ENCODE assay signal across 19 mouse cellular contexts in genomic region chr12:25430911-25431310, GRCm38 (mm10).
DNase-seq lines count a peak whose midpoint lies in the region; ATAC-seq and TF ChIP-seq lines count a peak whose summit lies in the region.
"Had no signal": no experiment of that assay in that cellular context is flagged by ENCODE, and none has a peak within 500 bp of the region (broad histone marks: within the 10 kb centered on the region; RNA-seq: fewer than 3 reads in every experiment).

No protein-coding gene starts in this region.

- no peak overlapping the region for H3K4me2 ChIP-seq in midbrain, embryonic 11.5 days
- H3K4me2 ChIP-seq in kidney, embryonic 16.5 days (replicated peaks; ENCODE audit: low read depth, low read length) = no peak overlapping the region
- H3K4me2 ChIP-seq: forebrain, embryonic 13.5 days; heart, embryonic 15.5 days; hindbrain, embryonic 12.5 days; liver, embryonic 13.5 days had no signal

- H3K4me3 ChIP-seq in midbrain, embryonic 11.5 days (ENCODE audit: low read depth, low read length) = no peak overlapping the region
- no peak overlapping the region for H3K4me3 ChIP-seq in midbrain, embryonic 10.5 days
- H3K4me3 ChIP-seq in thymus, adult 2 months (ENCODE audit: control insufficient read depth, insufficient read depth, low read length) = no peak overlapping the region
- H3K4me3 ChIP-seq in kidney, embryonic 16.5 days (ENCODE audit: low read length) = no peak overlapping the region
- H3K4me3 ChIP-seq: embryonic facial prominence, embryonic 10.5 days; forebrain, embryonic 13.5 days; heart, embryonic 15.5 days; hindbrain, embryonic 12.5 days; left cerebral cortex, adult 2 months; liver, embryonic 13.5 days had no signal

- no peaks in the 10 kb centered on the region for H3K27me3 ChIP-seq in midbrain, embryonic 11.5 days (ENCODE audit: control insufficient read depth, insufficient read depth, low read length)
- no peaks in the 10 kb centered on the region for H3K27me3 ChIP-seq in midbrain, embryonic 10.5 days (ENCODE audit: low read depth, poor library complexity, severe bottlenecking)
- H3K27me3 ChIP-seq in thymus, adult 2 months (ENCODE audit: control insufficient read depth, insufficient read depth, low read length) = no peaks in the 10 kb centered on the region
- H3K27me3 ChIP-seq in kidney, embryonic 16.5 days (ENCODE audit: insufficient read depth, low read length) = no peaks in the 10 kb centered on the region
- H3K27me3 ChIP-seq: forebrain, embryonic 13.5 days; heart, embryonic 15.5 days; hindbrain, embryonic 12.5 days; liver, embryonic 13.5 days had no signal

- 90% methylated on average over 4 of the region's 4 CpGs for WGBS in midbrain, embryonic 11.5 days
- WGBS in midbrain, embryonic 10.5 days = 93% methylated on average over 4 of the region's 4 CpGs
- 3% methylated on average over 4 of the region's 4 CpGs for WGBS in thymus, adult 2 months
- 88% methylated on average over 4 of the region's 4 CpGs for WGBS in kidney, embryonic 16.5 days

- no peaks in the 10 kb centered on the region for H3K4me1 ChIP-seq in midbrain, embryonic 11.5 days (ENCODE audit: control insufficient read depth, insufficient read depth, low read length)
- no peaks in the 10 kb centered on the region for H3K4me1 ChIP-seq in midbrain, embryonic 10.5 days
- H3K4me1 ChIP-seq in thymus, adult 2 months (replicated peaks; ENCODE audit: control insufficient read depth, insufficient read depth, low read length) = peaks cover 23% of the 10 kb centered on the region
- H3K4me1 ChIP-seq in kidney, embryonic 16.5 days (ENCODE audit: insufficient read depth, low read length) = no peaks in the 10 kb centered on the region
- H3K4me1 ChIP-seq: embryonic facial prominence, embryonic 10.5 days; forebrain, embryonic 13.5 days; heart, embryonic 15.5 days; hindbrain, embryonic 12.5 days; liver, embryonic 13.5 days had no signal

- DNase-seq in midbrain, embryonic 11.5 days (ENCODE audit: low spot score, missing footprints) = peak; percentile 72
- DNase-seq in midbrain, embryonic 10.5 days (ENCODE audit: low spot score) = no peak
- DNase-seq in induced T-regulatory cell, adult 2 months (ENCODE audit: low read depth) = peak; percentile 63
- DNase-seq in thymus, adult 2 months = peak; percentile 56
- DNase-seq in ovary, postnatal 14 days (ENCODE audit: low spot score) = no peak
- no peak for DNase-seq in layer of hippocampus, adult 8-10 months (ENCODE audit: low spot score in 2 of 2)
- DNase-seq: adrenal gland, adult 8-10 months; cerebellum, adult 11 months; cerebellum, postnatal 14 days; kidney, postnatal 14 days; liver, embryonic 13.5 days; retina, postnatal 1 day had no signal

- TF ChIP-seq POLR2A in thymus, adult 2 months (IDR thresholded peaks at IDR 0.05; ENCODE audit: control insufficient read depth, extremely low read depth, insufficient read depth, low read length, poor library complexity) = no peak

- no peaks in the 10 kb centered on the region for H3K9me3 ChIP-seq in midbrain, embryonic 11.5 days (ENCODE audit: control insufficient read depth, low read length)
- H3K9me3 ChIP-seq in midbrain, embryonic 10.5 days (replicated peaks) = no peaks in the 10 kb centered on the region
- H3K9me3 ChIP-seq in kidney, embryonic 16.5 days (ENCODE audit: low read length) = no peaks in the 10 kb centered on the region
- H3K9me3 ChIP-seq: embryonic facial prominence, embryonic 10.5 days; forebrain, embryonic 13.5 days; heart, embryonic 15.5 days; hindbrain, embryonic 12.5 days; liver, embryonic 13.5 days had no signal

- ATAC-seq in midbrain, embryonic 11.5 days (ENCODE audit: low FRiP score) = no peak
- ATAC-seq in kidney, embryonic 16.5 days (ENCODE audit: low FRiP score, low TSS enrichment) = no peak
- ATAC-seq: forebrain, embryonic 13.5 days; intestine, embryonic 16.5 days had no signal

- no peaks in the 10 kb centered on the region for H3K36me3 ChIP-seq in midbrain, embryonic 11.5 days (ENCODE audit: control insufficient read depth, insufficient read depth, low read length)
- no peaks in the 10 kb centered on the region for H3K36me3 ChIP-seq in midbrain, embryonic 10.5 days
- H3K36me3 ChIP-seq in thymus, adult 2 months (ENCODE audit: control insufficient read depth, insufficient read depth, low read length) = no peaks in the 10 kb centered on the region
- no peaks in the 10 kb centered on the region for H3K36me3 ChIP-seq in kidney, embryonic 16.5 days (ENCODE audit: insufficient read depth, low read length)
- H3K36me3 ChIP-seq: embryonic facial prominence, embryonic 10.5 days; heart, embryonic 15.5 days; hindbrain, embryonic 12.5 days; liver, embryonic 13.5 days had no signal

- no peak overlapping the region for H3K9ac ChIP-seq in midbrain, embryonic 11.5 days (ENCODE audit: low read length)
- H3K9ac ChIP-seq in kidney, embryonic 16.5 days (replicated peaks; ENCODE audit: low read length) = no peak overlapping the region
- H3K9ac ChIP-seq: forebrain, embryonic 13.5 days; heart, embryonic 15.5 days; hindbrain, embryonic 12.5 days; liver, embryonic 13.5 days had no signal

- H3K27ac ChIP-seq in midbrain, embryonic 11.5 days (ENCODE audit: low read depth, low read length) = no peak overlapping the region
- H3K27ac ChIP-seq in midbrain, embryonic 10.5 days (replicated peaks) = no peak overlapping the region
- H3K27ac ChIP-seq in thymus, adult 2 months (ENCODE audit: control insufficient read depth, insufficient read depth, low read length) = no peak overlapping the region
- no peak overlapping the region for H3K27ac ChIP-seq in kidney, embryonic 16.5 days (ENCODE audit: low read length)
- H3K27ac ChIP-seq: embryonic facial prominence, embryonic 10.5 days; forebrain, embryonic 13.5 days; heart, embryonic 15.5 days; hindbrain, embryonic 12.5 days; left cerebral cortex, adult 2 months; liver, embryonic 13.5 days had no signal

- TF ChIP-seq CTCF in thymus, adult 2 months (IDR thresholded peaks at IDR 0.05; ENCODE audit: borderline replicate concordance, control insufficient read depth, extremely low read depth, insufficient read depth, low read length, poor library complexity) = no peak

Comparison
In these comparisons a context has a peak if more than half of its experiments do, and no peak if none do; other contexts are left out.
1. DNase-seq: peak in midbrain, embryonic 11.5 days (single experiment), induced T-regulatory cell, adult 2 months (single experiment) and thymus, adult 2 months (single experiment); none in midbrain, embryonic 10.5 days (single experiment), ovary, postnatal 14 days (single experiment) and layer of hippocampus, adult 8-10 months (0 of 2).